Mouse (Mus musculus) cerebellum, postnatal 25 days (tissue): Measurements from ENCODE around the gene Scamp4.

Experiments used
- DNase-seq, 2 experiments: peaks; one replicate each; pipeline ENCODE4 v3.0.0; 2021; ENCODE audit warnings: mixed read lengths in 2 of 2

The Scamp4 gene

GRCm38 (mm10) chr10:80602698-80603325 lies at the start of gene Scamp4, which contains the start of gene Adat3:
Gene Scamp4 (plus strand): TSS chr10:80602872.
Gene Adat3 (plus strand): TSS chr10:80602880.
- peak; percentile 97 to 98 for DNase-seq

DNA sequence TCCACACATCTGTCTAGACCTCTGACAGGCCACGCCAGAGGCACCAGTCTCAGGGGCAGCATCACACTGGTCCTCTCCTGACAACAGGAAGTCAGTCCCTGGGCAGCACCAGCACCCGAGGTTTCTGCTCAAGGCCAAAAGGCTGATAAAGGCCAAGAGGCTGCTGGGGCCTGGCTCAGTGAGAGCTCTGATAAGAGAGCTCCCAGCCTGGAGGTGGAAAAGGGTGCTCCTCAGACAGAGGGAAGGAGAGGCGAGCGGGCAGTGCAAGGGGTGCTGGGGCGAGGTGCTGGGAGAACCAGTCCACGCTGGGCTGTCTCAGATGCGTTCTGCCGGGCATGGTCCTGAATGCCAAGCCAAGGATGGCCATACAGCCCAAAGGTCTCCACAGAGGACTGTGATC lies 49.1 kb upstream of the Scamp4 start:
- peak in 1 of 2 experiments; percentile 15 for DNase-seq

- no peak for DNase-seq
Observed at GRCm38 (mm10) chr10:80553997-80554396, 48.7 kb upstream of the Scamp4 start.

DNA sequence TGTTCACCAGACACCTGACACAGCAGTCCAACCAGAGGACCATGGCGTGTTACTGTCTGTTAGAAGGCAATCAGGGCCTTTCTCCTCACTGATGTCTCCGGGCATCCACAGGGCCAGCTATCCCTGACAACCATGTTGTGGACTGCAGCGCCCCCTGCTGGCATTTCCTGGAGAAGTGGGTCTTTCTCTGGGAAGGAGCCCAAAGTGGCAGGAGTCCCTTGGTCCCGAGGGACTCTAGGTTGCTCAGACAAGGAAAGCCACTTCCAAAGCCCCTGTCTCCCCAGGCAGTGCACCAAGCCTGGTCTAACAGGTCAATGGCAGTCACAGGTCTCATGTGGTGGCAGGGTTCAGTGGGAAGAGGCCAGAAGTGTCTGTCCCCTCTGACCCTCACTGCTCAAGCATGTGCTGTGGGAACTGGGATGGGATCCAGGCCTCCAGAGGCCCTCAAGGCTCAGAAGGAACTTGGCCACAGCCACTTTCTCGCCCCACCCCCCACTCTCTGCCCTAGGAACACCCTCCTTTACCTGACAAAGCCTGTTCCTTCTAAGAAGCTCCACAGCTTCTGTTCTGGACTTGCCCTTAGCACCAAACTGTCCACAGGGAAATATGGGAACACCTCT lies 45.2 kb upstream of the Scamp4 start:
- DNase-seq = peak; percentile 85 to 91

DNA sequence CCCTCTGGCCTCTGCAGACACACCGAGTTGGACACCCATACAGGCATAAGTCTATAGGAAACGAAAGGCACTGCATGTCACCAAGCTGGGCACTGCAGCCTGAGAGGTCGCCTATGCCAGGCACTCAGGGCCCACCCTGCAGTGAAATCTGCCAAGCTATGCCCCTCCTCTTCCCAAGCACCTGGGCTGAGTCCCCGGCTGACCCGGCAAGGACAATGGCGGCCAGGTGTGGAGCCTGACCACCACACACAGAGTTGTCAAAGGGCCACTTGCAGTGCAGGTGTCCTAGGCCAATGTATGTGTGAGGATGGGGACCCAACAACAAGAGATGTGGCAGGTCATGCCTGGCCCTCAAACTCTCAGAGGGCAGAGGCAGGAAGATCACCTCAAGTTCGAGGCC lies 43.2 kb upstream of the Scamp4 start:
- DNase-seq = no peak

DNA sequence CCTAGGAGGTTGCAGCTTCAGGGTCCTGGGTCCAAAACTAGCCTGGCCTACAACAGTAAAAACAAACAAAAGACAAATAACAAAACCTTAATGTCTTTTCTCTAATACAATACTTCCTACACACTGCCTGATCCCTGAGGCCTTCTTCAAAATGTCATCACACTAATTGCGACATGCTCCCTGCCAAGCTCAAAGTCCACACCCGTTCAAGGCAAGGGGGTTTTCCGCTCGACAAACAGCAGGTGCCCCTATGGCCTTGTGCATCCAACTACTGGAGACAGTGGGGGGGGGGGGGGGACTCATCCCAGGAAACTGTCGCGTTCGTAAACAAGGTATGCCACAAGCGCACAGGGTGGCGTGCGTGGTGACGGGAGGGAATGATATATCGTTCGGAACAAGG lies 42.1 kb upstream of the Scamp4 start:
- DNase-seq = no peak

GRCm38 (mm10) chr10:80561116-80561944 lies 41.3 kb upstream of the Scamp4 start, which contains the start of gene Rexo1:
Gene Rexo1 (minus strand): TSS chr10:80561560.
- DNase-seq = peak; percentile 95 to 96

- DNase-seq = peak; percentile 92 to 96
Observed at GRCm38 (mm10) chr10:80566375-80567092, 36.1 kb upstream of the Scamp4 start.

GRCm38 (mm10) chr10:80568876-80569275 lies 33.8 kb upstream of the Scamp4 start:
- DNase-seq = no peak

DNA sequence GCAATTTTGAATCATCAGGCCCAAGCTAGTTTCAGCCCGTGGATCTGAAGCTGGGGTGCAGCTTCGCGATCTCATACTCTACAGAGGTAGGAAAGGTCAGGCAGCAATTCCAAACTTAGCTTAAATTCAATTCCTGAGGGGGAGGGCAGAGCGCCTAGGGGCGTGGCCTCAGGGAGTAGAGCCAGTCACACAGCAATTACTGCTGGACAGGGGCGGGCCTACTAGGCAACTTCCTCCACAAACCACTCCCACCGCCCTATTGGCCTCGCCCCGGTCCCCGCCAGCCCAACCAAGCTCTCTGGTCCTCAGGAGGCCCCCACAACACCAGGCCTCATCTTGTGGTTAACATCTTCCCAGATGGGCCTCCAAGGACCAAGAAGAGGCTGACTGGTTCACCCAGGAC lies 33.0 kb upstream of the Scamp4 start:
- no peak for DNase-seq

GRCm38 (mm10) chr10:80570419-80570818 lies 32.3 kb upstream of the Scamp4 start:
- DNase-seq = no peak

DNA sequence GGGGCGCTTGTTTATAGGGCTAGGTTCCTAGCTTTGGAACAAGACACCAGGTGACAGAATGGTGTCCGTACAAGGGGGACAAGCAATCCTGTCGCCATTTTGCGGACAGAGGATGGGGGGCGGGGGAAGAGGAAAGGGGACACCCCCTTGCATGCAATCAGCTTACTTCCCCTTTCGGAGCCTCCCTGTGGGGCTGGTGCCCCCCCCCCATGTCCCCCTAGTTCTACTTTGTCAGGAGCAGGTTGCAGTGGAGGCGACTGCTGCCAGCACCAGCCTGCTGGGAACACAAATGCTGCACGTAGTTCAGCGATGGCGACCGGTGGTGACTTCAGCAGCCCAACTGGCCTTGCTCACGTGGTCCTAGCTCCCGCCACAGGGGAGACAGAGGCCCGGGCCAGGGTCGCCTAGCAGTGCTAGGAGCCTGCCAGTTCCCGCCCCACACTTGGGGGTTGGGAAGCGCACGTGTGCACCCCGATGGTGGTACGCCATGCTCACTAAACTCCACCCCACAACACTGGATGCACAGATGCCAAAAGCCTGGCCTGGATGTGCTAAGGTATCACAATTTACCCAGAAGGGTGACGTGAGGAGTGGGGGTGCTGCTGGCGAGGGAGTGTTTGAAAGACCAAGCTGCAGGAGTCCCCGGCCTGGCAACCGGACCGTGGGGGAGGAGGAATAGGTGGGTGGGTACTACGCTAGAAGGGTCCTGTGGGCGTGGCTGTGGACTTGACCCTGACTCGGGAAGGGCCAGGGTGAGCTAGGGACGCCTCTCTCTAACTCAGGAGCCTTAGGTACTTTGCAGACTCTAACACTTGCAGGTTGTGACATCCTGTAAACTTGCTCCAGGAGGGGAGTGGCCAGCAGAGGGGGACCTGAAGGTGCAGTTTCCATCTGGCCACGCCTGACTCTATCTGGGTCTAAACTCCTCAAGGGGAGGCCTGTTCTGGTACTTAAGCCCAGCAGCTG lies 31.5 kb upstream of the Scamp4 start:
- DNase-seq = peak; percentile 51 to 70

DNA sequence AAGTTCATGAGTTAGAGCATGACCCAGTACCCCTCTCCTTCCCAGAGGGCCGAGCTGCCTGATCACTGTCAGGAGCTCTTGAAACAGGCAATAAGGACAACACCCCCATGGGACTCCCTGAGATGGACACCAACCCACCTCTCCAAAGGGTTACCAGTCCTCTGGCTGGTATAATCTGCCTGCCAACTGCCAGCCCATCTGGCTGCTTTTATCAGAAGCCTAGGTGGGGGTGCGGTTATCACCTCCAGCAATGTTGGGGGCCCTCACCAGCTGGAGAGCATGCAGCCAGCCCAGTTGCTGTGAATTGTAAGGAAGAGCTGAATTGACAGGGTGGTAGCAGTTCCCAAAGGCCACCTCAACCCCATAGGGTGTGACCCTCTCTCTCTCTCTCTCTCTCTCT lies 30.2 kb upstream of the Scamp4 start:
- DNase-seq = no peak

GRCm38 (mm10) chr10:80573944-80574343 lies 28.7 kb upstream of the Scamp4 start:
- peak in 1 of 2 experiments; percentile 11 for DNase-seq

GRCm38 (mm10) chr10:80574896-80575295 lies 27.8 kb upstream of the Scamp4 start:
- no peak for DNase-seq

DNA sequence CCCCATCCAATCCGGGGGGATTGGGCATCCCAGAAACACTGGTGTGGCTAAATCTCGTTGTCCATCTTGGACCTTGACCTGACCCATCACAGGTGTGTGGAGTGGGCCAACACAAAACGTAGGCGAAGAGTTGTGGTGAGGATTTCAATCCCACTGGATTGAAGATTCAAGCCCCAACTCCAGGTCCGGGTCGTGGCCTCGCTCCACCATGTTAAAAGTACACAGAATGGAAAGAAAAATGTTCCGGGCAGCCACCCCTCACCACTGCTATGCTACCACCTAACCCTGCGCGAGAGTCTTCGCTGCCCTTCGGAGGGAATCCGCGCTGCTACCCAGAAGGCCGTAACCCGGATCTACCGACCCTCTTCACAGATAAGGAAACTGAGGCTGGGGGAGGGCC lies 26.7 kb upstream of the Scamp4 start:
- no peak for DNase-seq

GRCm38 (mm10) chr10:80576351-80577194 lies 26.1 kb upstream of the Scamp4 start:
- DNase-seq = peak; percentile 54 to 75

- DNase-seq = peak; percentile 85 to 90
Observed at GRCm38 (mm10) chr10:80577195-80578130, 25.2 kb upstream of the Scamp4 start, which contains the start of gene Klf16. Gene Klf16 (minus strand): TSS chr10:80577321.

- peak; percentile 72 to 80 for DNase-seq
Observed at GRCm38 (mm10) chr10:80578131-80578750, 24.4 kb upstream of the Scamp4 start.
